Mouse (Mus musculus): ENCODE data around the gene Ctsj. TPM values are rescaled to one million over a fixed set of nuclear protein-coding genes. Genes with fewer than 3 reads are reported as not detected.

Gene Ctsj
- polyA plus RNA-seq (2014; fragmentation: Illumina TruSeq; extraction: RNeasy Lipid Tissue Mini Kit (QIAGEN cat#74804); ENCODE audit: low read depth, low replicate concordance): not detected

DNA sequence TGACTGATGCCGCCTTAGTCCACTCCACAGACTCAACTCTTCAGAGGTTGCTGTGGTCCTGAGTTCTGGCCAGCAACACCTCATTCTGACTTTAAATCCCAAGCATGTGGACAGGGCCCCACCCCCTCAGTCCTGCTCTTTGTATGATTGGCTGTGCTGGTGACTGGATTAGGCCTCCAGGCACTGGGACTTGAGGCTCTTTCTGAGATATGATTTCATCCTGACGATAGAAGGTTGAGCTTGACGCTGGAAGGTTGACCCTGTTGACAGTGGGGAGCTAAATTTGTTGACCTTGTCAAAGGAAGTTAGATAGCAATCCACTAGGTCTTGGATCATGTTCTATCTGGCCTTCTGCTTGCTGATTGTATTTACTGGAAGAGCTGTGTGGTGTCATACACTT is at the start of gene Ctsj:
Gene Ctsj (minus strand): TSS at position 101 of the 400 bp plus-strand sequence.

GRCm38 (mm10) chr13:61040531-61040930 is 34.8 kb upstream of the Ctsj start, which contains the start of gene Ctsq:
TSS of gene Ctsq (minus strand) at chr13:61040631.

Other genes starting within 250 kb of the Ctsj start
- not detected for gene BC051665, start 219.6 kb downstream of the Ctsj start, polyA plus RNA-seq (2014; fragmentation: Illumina TruSeq; extraction: RNeasy Lipid Tissue Mini Kit (QIAGEN cat#74804); ENCODE audit: low read depth, low replicate concordance)
- not detected for gene Ctsll3, start 203.1 kb downstream of the Ctsj start, polyA plus RNA-seq (2014; fragmentation: Illumina TruSeq; extraction: RNeasy Lipid Tissue Mini Kit (QIAGEN cat#74804); ENCODE audit: low read depth, low replicate concordance)
- gene 4930486L24Rik, start 141.5 kb downstream of the Ctsj start, polyA plus RNA-seq (2014; fragmentation: Illumina TruSeq; extraction: RNeasy Lipid Tissue Mini Kit (QIAGEN cat#74804); ENCODE audit: low read depth, low replicate concordance): not detected
- gene Gm49392, start 109.1 kb downstream of the Ctsj start, polyA plus RNA-seq (2014; fragmentation: Illumina TruSeq; extraction: RNeasy Lipid Tissue Mini Kit (QIAGEN cat#74804); ENCODE audit: low read depth, low replicate concordance): 0.37 TPM
- gene Ctla2b, start 108.5 kb downstream of the Ctsj start, polyA plus RNA-seq (2014; fragmentation: Illumina TruSeq; extraction: RNeasy Lipid Tissue Mini Kit (QIAGEN cat#74804); ENCODE audit: low read depth, low replicate concordance): 9.2 TPM
- not detected for gene Tpbpb, start 101.1 kb downstream of the Ctsj start, polyA plus RNA-seq (2014; fragmentation: Illumina TruSeq; extraction: RNeasy Lipid Tissue Mini Kit (QIAGEN cat#74804); ENCODE audit: low read depth, low replicate concordance)
- not detected for gene Gm49393, start 70.4 kb downstream of the Ctsj start, polyA plus RNA-seq (2014; fragmentation: Illumina TruSeq; extraction: RNeasy Lipid Tissue Mini Kit (QIAGEN cat#74804); ENCODE audit: low read depth, low replicate concordance)
- gene Gm49391, start 69.4 kb downstream of the Ctsj start, polyA plus RNA-seq (2014; fragmentation: Illumina TruSeq; extraction: RNeasy Lipid Tissue Mini Kit (QIAGEN cat#74804); ENCODE audit: low read depth, low replicate concordance): 0.93 TPM
- 7.3 TPM for gene Ctla2a, start 69.3 kb downstream of the Ctsj start, polyA plus RNA-seq (2014; fragmentation: Illumina TruSeq; extraction: RNeasy Lipid Tissue Mini Kit (QIAGEN cat#74804); ENCODE audit: low read depth, low replicate concordance)
- gene Tpbpa, start 64.0 kb downstream of the Ctsj start, polyA plus RNA-seq (2014; fragmentation: Illumina TruSeq; extraction: RNeasy Lipid Tissue Mini Kit (QIAGEN cat#74804); ENCODE audit: low read depth, low replicate concordance): not detected
- not detected for gene Ctsq, start 34.7 kb upstream of the Ctsj start, polyA plus RNA-seq (2014; fragmentation: Illumina TruSeq; extraction: RNeasy Lipid Tissue Mini Kit (QIAGEN cat#74804); ENCODE audit: low read depth, low replicate concordance)
- not detected for gene Ctsr, start 158.3 kb upstream of the Ctsj start, polyA plus RNA-seq (2014; fragmentation: Illumina TruSeq; extraction: RNeasy Lipid Tissue Mini Kit (QIAGEN cat#74804); ENCODE audit: low read depth, low replicate concordance)
- gene Cts6, start 197.5 kb upstream of the Ctsj start, polyA plus RNA-seq (2014; fragmentation: Illumina TruSeq; extraction: RNeasy Lipid Tissue Mini Kit (QIAGEN cat#74804); ENCODE audit: low read depth, low replicate concordance): not detected
- not detected for gene Cts8, start 249.4 kb upstream of the Ctsj start, polyA plus RNA-seq (2014; fragmentation: Illumina TruSeq; extraction: RNeasy Lipid Tissue Mini Kit (QIAGEN cat#74804); ENCODE audit: low read depth, low replicate concordance)